Mouse (Mus musculus): ENCODE results near the gene Pcsk2.

Pcsk2 gene

GRCm38 (mm10) chr2:143545758-143546246 lies at the start of gene Pcsk2:
Gene Pcsk2 (plus strand): TSS chr2:143546156.
- peak; percentile 31 for DNase-seq

- no peak for DNase-seq
These were observed 45.1 kb upstream of the Pcsk2 start for GRCm38 (mm10) chr2:143500845-143501244.

- no peak for DNase-seq
These were observed 44.2 kb upstream of the Pcsk2 start for GRCm38 (mm10) chr2:143501760-143502159.

- DNase-seq, result no peak
These were observed 43.8 kb upstream of the Pcsk2 start for GRCm38 (mm10) chr2:143502203-143502602.

GRCm38 (mm10) chr2:143536485-143536884 lies 9.5 kb upstream of the Pcsk2 start:
- peak; percentile 30 for DNase-seq

- no peak for DNase-seq
These were observed 631 bp upstream of the Pcsk2 start for GRCm38 (mm10) chr2:143545299-143545751.

GRCm38 (mm10) chr2:143546412-143547211 lies 656 bp downstream of the Pcsk2 start:
- no peak for DNase-seq

- no peak for DNase-seq
These were observed 1.5 kb downstream of the Pcsk2 start for GRCm38 (mm10) chr2:143547251-143548090.

- no peak for DNase-seq
These were observed 14.4 kb downstream of the Pcsk2 start for GRCm38 (mm10) chr2:143560384-143560783.

GRCm38 (mm10) chr2:143565062-143565461 lies 19.1 kb downstream of the Pcsk2 start:
- DNase-seq, result no peak

- no peak for DNase-seq
These were observed 20.0 kb downstream of the Pcsk2 start for GRCm38 (mm10) chr2:143565961-143566360.

GRCm38 (mm10) chr2:143585341-143585740 lies 39.4 kb downstream of the Pcsk2 start:
- no peak for DNase-seq

- DNase-seq, result no peak
These were observed 44.4 kb downstream of the Pcsk2 start for GRCm38 (mm10) chr2:143590398-143590797.

- no peak for DNase-seq
These were observed 57.1 kb downstream of the Pcsk2 start for GRCm38 (mm10) chr2:143603071-143603470.

- no peak for DNase-seq
These were observed 58.0 kb downstream of the Pcsk2 start for GRCm38 (mm10) chr2:143603871-143604512.

GRCm38 (mm10) chr2:143610355-143611331 lies 64.7 kb downstream of the Pcsk2 start:
- DNase-seq, result no peak

- no peak for DNase-seq
These were observed 67.5 kb downstream of the Pcsk2 start for GRCm38 (mm10) chr2:143613466-143613865.

GRCm38 (mm10) chr2:143614775-143615174 lies 68.8 kb downstream of the Pcsk2 start:
- DNase-seq, result no peak

GRCm38 (mm10) chr2:143620916-143621315 lies 75.0 kb downstream of the Pcsk2 start:
- DNase-seq, result no peak

- no peak for DNase-seq
These were observed 78.0 kb downstream of the Pcsk2 start for GRCm38 (mm10) chr2:143623916-143624315.

- no peak for DNase-seq
These were observed 97.3 kb downstream of the Pcsk2 start for GRCm38 (mm10) chr2:143643305-143643704.

GRCm38 (mm10) chr2:143644374-143644773 lies 98.4 kb downstream of the Pcsk2 start:
- no peak for DNase-seq

Data from lung, postnatal 10 days (tissue).